Mouse (Mus musculus): ENCODE data around the gene Eloa. TPM values are rescaled to one million over a fixed set of nuclear protein-coding genes. Genes with fewer than 3 reads are reported as not detected.

Eloa gene
- polyA plus RNA-seq, 1 experiment from 2014 or later, result 27.3 TPM

DNA sequence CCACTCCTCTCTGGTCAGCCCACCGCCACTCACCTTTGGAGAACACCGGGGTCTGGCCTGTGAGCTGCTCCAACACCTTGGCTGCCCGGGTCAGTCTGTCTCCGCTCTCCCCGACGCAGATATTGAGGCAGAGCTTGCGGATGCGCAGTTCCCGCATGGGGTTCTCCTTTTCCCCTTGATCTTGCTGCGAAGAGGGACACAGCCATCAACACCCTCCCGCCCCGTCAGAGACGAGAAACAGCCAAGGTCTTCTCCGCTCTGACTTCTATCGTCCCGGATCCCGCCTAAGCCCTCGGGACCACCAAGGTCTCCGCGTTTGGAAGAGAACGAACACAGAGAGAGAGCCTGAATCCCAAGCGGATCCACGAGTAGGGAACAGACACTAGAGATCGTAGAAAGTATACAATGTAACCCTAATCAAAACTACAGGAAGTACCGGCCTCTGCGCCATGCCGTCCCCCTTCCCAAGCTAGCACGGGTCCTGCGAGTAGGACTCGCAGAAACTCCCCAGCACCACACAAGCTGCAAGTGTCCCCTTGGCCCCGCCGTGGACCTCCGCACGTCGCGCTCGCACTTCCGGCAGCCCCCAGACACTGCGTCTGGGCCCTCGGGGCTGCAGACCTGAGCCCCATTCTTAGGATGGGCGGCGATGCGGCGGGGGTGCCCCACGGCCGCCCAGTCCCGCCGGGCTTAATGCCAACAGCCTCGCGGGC, 31.1 kb upstream of the Eloa start:
- WGBS, result under 1% methylated on average over 50 of the region's 50 CpGs
- ATAC-seq (replicated peaks; ENCODE audit: insufficient number of reproducible peaks, insufficient read depth, low FRiP score, low read depth), result peak; percentile 39
- H3K4me3 ChIP-seq, result peak overlapping the region; percentile 98
- peaks cover 20% of the 10 kb centered on the region for H3K4me1 ChIP-seq (replicated peaks)
- H3K27ac ChIP-seq, result peak overlapping the region; percentile 88
- H3K27me3 ChIP-seq, result no peaks in the 10 kb centered on the region
- H3K36me3 ChIP-seq, result peaks cover 34% of the 10 kb centered on the region
- no peaks in the 10 kb centered on the region for H3K9me3 ChIP-seq (replicated peaks)
- H3K4me2 ChIP-seq, result peak overlapping the region; percentile 87
- peak overlapping the region; percentile 98 for H3K9ac ChIP-seq

DNA sequence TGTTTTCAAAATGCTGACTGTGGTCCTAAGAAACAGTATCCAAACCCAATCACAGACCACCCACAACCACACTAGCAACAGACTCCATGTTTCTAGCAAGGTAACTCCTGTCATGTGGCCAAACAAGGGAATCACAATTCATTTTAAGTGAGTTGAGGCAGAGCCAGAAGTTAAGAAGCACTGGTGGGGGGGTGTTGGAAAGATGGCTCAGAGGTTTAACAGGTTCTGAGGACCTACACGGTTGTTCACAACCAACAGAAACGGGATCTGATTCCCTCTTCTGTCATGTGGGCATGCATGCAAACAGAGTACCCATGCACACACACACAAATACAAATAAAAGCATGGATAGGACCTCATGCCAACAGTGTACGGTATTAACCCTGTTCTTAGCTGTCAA, 30.5 kb upstream of the Eloa start:
- no peaks in the 10 kb centered on the region for H3K9me3 ChIP-seq (replicated peaks)
- no peak overlapping the region for H3K27ac ChIP-seq
- peak overlapping the region; percentile 87 for H3K4me2 ChIP-seq
- H3K27me3 ChIP-seq, result no peaks in the 10 kb centered on the region
- no peak for ATAC-seq (replicated peaks; ENCODE audit: insufficient number of reproducible peaks, insufficient read depth, low FRiP score, low read depth)
- peaks cover 37% of the 10 kb centered on the region for H3K36me3 ChIP-seq
- H3K9ac ChIP-seq, result peak overlapping the region; percentile 98
- WGBS, result 0% methylated on average over 3 of the region's 3 CpGs
- peaks cover 20% of the 10 kb centered on the region for H3K4me1 ChIP-seq (replicated peaks)
- H3K4me3 ChIP-seq, result peak overlapping the region; percentile 98

DNA sequence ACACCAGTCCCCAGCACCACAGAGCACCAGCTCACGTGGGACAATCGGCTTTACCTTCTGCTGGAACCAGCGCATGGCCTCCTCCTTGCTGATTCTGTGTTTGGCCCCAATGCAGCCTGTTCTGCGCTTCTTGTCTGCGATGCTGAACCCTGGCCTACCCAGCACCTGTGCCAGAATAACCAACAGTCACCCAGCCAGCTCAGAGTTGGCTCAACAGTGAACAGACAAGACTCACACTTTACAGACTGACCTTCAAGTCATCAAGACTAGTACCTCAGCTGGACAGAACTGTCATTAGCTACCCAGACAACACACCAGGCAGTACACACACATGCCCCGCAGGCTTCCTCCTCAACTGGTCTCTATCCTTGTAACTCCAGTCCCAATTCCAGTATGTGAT, 28.7 kb upstream of the Eloa start:
- 92% methylated on average over 6 of the region's 6 CpGs for WGBS
- no peak overlapping the region for H3K4me2 ChIP-seq
- no peak overlapping the region for H3K4me3 ChIP-seq
- H3K9me3 ChIP-seq (replicated peaks), result no peaks in the 10 kb centered on the region
- H3K4me1 ChIP-seq (replicated peaks), result peaks cover 20% of the 10 kb centered on the region
- H3K27ac ChIP-seq, result no peak overlapping the region
- H3K9ac ChIP-seq, result no peak overlapping the region
- H3K36me3 ChIP-seq, result peaks cover 45% of the 10 kb centered on the region
- no peak for ATAC-seq (replicated peaks; ENCODE audit: insufficient number of reproducible peaks, insufficient read depth, low FRiP score, low read depth)
- H3K27me3 ChIP-seq, result no peaks in the 10 kb centered on the region

DNA sequence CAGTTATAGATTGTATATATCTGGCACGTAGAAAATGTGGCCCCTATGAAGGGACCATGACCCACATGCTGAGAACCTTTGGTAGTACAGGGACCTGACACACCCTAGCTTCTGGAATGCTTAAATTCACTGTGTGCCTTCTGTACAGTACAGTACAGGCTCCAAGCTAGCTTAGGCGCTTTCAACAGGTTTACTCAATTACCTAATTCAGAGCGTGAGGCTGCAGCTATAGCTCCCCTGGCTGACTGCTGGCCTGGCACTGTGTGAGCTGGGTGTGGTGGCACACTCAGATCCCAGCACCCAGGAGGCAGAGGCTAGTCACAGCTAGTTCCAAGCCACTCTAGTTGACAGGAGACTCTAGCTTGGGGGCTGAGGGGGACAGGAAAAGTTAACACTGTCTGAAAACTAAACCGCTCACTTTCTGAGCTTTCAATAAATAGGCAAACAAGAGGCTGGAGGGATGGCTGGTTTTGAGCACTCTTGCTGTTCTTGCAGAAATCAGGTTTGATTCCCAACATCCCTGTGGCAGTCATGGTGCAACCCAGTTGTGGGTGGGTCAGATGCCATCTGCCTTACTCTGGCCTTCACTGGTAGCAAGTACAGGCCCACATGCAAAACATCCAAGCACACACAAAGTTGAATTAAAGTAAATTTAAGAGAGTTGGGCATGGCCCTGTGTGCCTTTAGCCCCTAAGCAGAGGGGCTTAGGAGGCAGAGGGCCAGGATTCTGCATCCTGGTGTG, 26.9 kb upstream of the Eloa start:
- no peak for ATAC-seq (replicated peaks; ENCODE audit: insufficient number of reproducible peaks, insufficient read depth, low FRiP score, low read depth)
- Histone ChIP-seq H3K4me2 (no peak overlapping the region), H3K9me3 (replicated peaks) (no peaks in the 10 kb centered on the region), H3K36me3 (peaks cover 45% of the 10 kb centered on the region), H3K27me3 (no peaks in the 10 kb centered on the region), H3K9ac (no peak overlapping the region), H3K4me1 (replicated peaks) (peaks cover 20% of the 10 kb centered on the region), H3K27ac (no peak overlapping the region), H3K4me3 (no peak overlapping the region)
- 74% methylated on average over 4 of the region's 4 CpGs for whole genome bisulfite sequencing

DNA sequence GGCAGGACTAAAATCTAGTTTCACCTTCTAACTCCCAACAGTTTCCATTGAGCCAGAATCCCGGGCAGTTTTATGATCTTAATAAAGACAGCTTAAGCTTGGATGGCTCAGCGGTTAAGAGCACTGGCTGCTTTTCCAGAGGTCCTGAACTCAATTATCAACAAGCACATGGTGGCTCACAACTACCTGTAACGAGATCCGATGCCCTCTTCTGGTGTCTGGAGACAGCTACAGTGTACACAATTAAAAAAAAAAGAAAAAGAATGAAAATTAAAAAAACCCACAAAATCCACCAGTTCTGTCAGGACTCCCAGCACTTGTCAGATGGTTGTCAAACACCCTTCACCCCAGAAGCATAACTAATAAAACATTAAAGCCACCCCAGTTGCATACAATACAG, 26.1 kb upstream of the Eloa start:
- ATAC-seq (replicated peaks; ENCODE audit: insufficient number of reproducible peaks, insufficient read depth, low FRiP score, low read depth), result no peak
- Histone ChIP-seq H3K36me3 (peaks cover 45% of the 10 kb centered on the region), H3K27me3 (no peaks in the 10 kb centered on the region), H3K9ac (no peak overlapping the region), H3K4me1 (replicated peaks) (peaks cover 20% of the 10 kb centered on the region), H3K27ac (no peak overlapping the region), H3K4me2 (no peak overlapping the region), H3K4me3 (no peak overlapping the region), H3K9me3 (replicated peaks) (no peaks in the 10 kb centered on the region)
- 61% methylated on average over 4 of the region's 4 CpGs for WGBS

DNA sequence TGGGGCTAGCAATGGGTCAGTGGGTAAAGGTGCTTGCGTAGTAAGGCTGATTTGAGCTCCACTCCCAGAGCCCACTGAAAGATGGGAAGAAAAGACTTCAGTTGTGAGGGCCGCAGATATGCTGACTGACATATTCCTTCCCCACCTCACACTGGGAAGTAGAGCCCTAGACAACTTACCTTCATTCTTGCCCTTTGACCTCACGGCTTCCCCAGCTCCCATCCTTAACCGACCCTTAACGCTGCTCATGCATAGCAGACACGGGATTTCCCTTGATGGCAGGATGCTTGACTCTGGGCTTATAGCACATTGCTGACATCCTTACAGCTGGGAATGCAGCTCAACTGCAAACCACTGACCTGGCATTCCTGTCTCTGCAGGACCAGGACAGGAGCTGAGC, 25.3 kb upstream of the Eloa start:
- H3K4me1 ChIP-seq (replicated peaks), result peaks cover 16% of the 10 kb centered on the region
- 71% methylated on average over 6 of the region's 6 CpGs for WGBS
- no peak overlapping the region; the same call in 1 of the 2 replicates for H3K9ac ChIP-seq
- no peak overlapping the region for H3K27ac ChIP-seq
- H3K4me2 ChIP-seq, result no peak overlapping the region
- H3K9me3 ChIP-seq (replicated peaks), result no peaks in the 10 kb centered on the region
- no peak for ATAC-seq (replicated peaks; ENCODE audit: insufficient number of reproducible peaks, insufficient read depth, low FRiP score, low read depth)
- no peak overlapping the region for H3K4me3 ChIP-seq
- no peaks in the 10 kb centered on the region for H3K27me3 ChIP-seq
- peaks cover 45% of the 10 kb centered on the region for H3K36me3 ChIP-seq

DNA sequence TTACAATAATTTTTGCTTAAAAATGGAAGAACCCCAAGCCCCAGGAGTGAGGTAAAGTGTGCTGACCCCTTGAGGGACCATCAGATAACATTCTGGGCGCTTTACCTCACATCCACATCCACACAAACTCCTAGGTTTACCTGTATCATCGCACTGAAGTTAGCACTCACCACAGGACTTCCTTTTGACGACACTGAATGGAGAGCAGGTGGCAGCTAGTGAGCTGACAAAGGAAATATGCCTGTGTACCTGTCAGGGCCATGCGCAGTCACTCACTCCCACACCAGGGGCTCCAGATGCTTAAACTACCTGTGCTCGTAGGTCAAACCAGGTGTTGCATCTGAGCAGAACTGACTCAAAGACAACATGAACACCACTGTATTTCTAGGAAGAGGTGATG, 23.5 kb upstream of the Eloa start:
- H3K4me2 ChIP-seq, result no peak overlapping the region
- H3K27ac ChIP-seq, result no peak overlapping the region
- H3K36me3 ChIP-seq, result peaks cover 30% of the 10 kb centered on the region
- no peak overlapping the region for H3K9ac ChIP-seq
- no peaks in the 10 kb centered on the region for H3K9me3 ChIP-seq (replicated peaks)
- no peak overlapping the region for H3K4me3 ChIP-seq
- 87% methylated on average over 5 of the region's 5 CpGs for WGBS
- H3K4me1 ChIP-seq (replicated peaks), result no peaks in the 10 kb centered on the region
- H3K27me3 ChIP-seq, result no peaks in the 10 kb centered on the region
- ATAC-seq (replicated peaks; ENCODE audit: insufficient number of reproducible peaks, insufficient read depth, low FRiP score, low read depth), result no peak

DNA sequence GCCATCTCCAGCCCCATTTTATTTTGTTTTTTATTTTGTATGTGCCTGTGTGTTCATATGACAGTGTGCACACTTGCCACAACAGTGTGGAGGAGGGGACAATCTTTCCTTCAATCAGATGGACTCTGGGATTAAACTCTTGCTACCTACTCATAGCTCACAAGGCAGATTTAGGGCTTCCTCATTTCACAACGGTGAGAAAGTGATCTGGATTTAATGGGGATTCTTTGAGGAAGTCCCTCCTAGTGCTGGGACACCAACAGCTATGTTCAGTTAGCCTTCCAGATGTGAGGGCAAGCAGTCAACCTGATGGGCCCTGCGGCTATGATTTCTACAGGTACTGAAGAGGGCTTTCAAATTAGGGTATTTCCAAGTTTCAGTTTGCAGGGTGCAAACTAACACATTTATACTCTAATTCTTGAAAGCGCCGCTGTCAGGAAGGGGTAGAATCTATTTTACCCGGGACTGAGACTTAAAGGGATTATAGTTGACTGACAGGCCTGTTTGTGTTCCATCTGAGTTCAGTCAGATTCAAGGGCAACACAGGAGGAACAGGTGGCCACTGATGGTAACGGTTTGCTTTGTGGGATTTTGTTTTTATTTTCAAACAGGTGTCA, 22.3 kb upstream of the Eloa start:
- Histone ChIP-seq H3K27ac (no peak overlapping the region), H3K27me3 (no peaks in the 10 kb centered on the region), H3K36me3 (peaks cover 18% of the 10 kb centered on the region), H3K4me1 (replicated peaks) (no peaks in the 10 kb centered on the region), H3K4me2 (no peak overlapping the region), H3K9ac (no peak overlapping the region), H3K9me3 (replicated peaks) (no peaks in the 10 kb centered on the region), H3K4me3 (no peak overlapping the region)
- WGBS, result 84% methylated on average over 6 of the region's 6 CpGs
- no peak for ATAC-seq (replicated peaks; ENCODE audit: insufficient number of reproducible peaks, insufficient read depth, low FRiP score, low read depth)

DNA sequence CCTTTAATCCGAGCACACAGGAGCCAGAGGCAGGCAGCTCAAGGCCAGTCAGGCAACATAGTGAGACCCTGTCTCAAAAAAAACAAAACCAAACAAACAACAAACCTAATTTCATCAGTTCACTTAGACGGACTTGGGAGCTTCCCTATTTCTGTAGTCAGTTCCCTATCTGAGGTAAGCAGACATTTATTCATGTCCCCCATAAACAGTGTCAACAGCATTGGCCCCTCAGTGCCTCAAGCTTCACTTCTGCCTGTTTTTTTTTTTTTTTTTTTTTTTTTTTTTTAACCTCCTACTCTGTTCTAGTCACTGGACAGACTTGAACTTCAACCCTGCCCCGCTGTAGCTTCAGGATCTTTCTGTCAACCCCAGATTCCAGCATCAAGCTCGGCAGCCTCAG, 13.5 kb upstream of the Eloa start:
- ATAC-seq (replicated peaks; ENCODE audit: insufficient number of reproducible peaks, insufficient read depth, low FRiP score, low read depth), result no peak
- Histone ChIP-seq H3K36me3 (no peaks in the 10 kb centered on the region), H3K9ac (no peak overlapping the region), H3K4me3 (no peak overlapping the region), H3K4me1 (replicated peaks) (peaks cover 10% of the 10 kb centered on the region), H3K9me3 (replicated peaks) (no peaks in the 10 kb centered on the region), H3K27me3 (no peaks in the 10 kb centered on the region), H3K4me2 (no peak overlapping the region), H3K27ac (no peak overlapping the region)
- 73% methylated on average over 4 of the region's 4 CpGs for WGBS

DNA sequence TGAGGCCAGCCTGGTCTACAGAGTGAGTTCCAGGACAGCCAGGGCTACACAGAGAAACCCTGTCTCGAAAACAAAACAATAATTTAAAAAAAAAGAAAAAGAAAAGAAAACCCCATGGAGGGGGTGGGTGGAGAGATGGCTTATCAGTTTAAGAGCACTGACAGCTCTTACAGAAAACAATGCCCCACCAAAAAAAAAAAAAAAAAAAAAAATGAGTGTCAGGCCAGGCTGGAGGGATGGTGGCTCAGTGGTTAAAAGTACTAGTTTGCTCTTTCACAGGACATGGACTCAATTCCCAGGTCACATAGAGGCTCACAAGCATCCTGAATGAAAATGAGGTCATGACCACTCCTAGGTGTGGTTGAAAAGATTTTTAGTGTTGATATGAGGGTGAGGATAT, 11.7 kb upstream of the Eloa start:
- ATAC-seq (replicated peaks; ENCODE audit: insufficient number of reproducible peaks, insufficient read depth, low FRiP score, low read depth), result no peak
- Histone ChIP-seq H3K4me3 (no peak overlapping the region), H3K27ac (no peak overlapping the region), H3K27me3 (no peaks in the 10 kb centered on the region), H3K36me3 (no peaks in the 10 kb centered on the region), H3K4me2 (no peak overlapping the region), H3K9ac (no peak overlapping the region), H3K9me3 (replicated peaks) (no peaks in the 10 kb centered on the region), H3K4me1 (replicated peaks) (peaks cover 10% of the 10 kb centered on the region)
- WGBS, result 65% methylated on average over 1 of the region's 1 CpGs

DNA sequence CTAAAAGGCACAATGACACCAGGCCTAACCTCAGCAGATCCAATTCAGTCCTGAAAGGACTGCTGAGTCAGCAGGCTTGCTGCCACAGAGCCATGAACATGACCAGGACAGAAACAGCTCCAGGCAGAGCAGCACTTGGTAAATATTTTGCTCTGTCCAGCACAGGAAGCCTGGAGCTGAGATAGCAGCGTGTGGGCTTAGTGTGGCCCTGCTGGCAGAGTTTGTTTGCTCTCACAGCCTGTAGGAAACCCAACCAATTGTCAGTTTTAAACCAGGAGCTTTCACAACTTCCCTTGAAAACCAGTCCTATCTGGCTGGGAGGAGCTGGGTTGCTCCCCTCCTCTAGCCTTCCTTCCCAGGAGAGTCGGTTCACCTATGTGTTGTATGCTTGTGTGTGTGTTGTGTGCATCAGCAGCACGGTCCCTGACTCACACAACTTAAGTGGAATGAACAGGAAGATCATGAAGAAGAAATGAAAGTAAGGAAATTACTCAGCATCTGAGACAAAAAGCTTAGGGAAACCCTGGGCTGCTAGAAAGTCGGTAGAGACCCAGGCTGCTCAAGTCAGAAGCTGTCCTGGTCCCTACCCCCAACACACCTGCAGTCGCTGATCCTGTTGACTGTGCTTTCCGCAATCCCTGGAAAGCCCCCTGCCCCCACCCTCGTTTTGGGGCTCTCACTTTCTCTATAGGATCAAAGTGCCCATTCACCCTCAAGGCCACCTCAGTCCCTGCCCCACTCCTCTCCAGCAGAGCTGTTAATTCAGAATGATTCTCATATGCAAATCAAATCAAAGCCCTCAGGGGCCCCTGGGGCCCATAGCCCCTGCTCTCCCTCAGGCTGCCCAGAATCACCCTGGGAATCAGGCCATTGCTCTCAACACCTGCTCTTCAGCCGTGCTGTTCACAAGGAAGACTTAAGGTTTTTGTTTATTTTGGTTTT, 9.7 kb upstream of the Eloa start:
- 16% methylated on average over 8 of the region's 8 CpGs for WGBS
- H3K4me2 ChIP-seq, result peak overlapping the region; percentile 2
- H3K27me3 ChIP-seq, result no peaks in the 10 kb centered on the region
- H3K9ac ChIP-seq, result no peak overlapping the region
- no peak overlapping the region for H3K4me3 ChIP-seq
- peak overlapping the region; percentile 73 for H3K27ac ChIP-seq
- peak; percentile 90 for ATAC-seq (replicated peaks; ENCODE audit: insufficient number of reproducible peaks, insufficient read depth, low FRiP score, low read depth)
- H3K4me1 ChIP-seq (replicated peaks), result peaks cover 10% of the 10 kb centered on the region
- no peaks in the 10 kb centered on the region for H3K9me3 ChIP-seq (replicated peaks)
- H3K36me3 ChIP-seq, result no peaks in the 10 kb centered on the region
